Mouse (Mus musculus) heart, adult 2 months (tissue): ENCODE results near the gene Trim23. TPM values are rescaled to one million over a fixed set of nuclear protein-coding genes. Genes with fewer than 3 reads are reported as not detected.

Experiments
- DNase-seq, 2 experiments: peaks; one replicate each; pipeline ENCODE4 v3.0.0; 2021
- H3K27ac ChIP-seq: fragments of 200-600 bp; 2 replicates; pipeline ENCODE4 v1.8.1; 2022
- H3K27me3 ChIP-seq: fragments of 200-500 bp; 2 replicates; pipeline ENCODE4 v1.6.1; 2012; ENCODE audit warnings: mild to moderate bottlenecking, low read length, inconsistent platforms, mixed read lengths; ENCODE audit not compliant: control insufficient read depth, insufficient read depth
- H3K36me3 ChIP-seq: fragments of 200-500 bp; 2 replicates; pipeline ENCODE4 v1.6.1; 2012; ENCODE audit warnings: low read length, inconsistent platforms; ENCODE audit not compliant: control insufficient read depth, insufficient read depth
- H3K4me1 ChIP-seq: fragments of 200-500 bp; 2 replicates; pipeline ENCODE4 v1.6.1; 2011; ENCODE audit warnings: low read length; ENCODE audit not compliant: control insufficient read depth, insufficient read depth
- H3K4me3 ChIP-seq: fragments of 200-600 bp; 2 replicates; pipeline ENCODE4 v1.8.1; 2022
- H3K79me2 ChIP-seq: fragments of 200-500 bp; replicated peaks from 2 replicates; pipeline ENCODE4 v1.6.1; 2012; ENCODE audit warnings: mild to moderate bottlenecking, inconsistent platforms, low read length, moderate library complexity, mixed read lengths; ENCODE audit not compliant: control insufficient read depth, insufficient read depth
- H3K9ac ChIP-seq: fragments of 200-500 bp; 2 replicates; pipeline ENCODE4 v1.6.1; 2012; ENCODE audit warnings: low read depth, mild to moderate bottlenecking, control low read depth, inconsistent platforms, low read length, mixed read lengths
- CTCF ChIP-seq: fragments of 200-600 bp; IDR thresholded peaks from 2 replicates; pipeline ENCODE4 v1.8.1; 2022; ENCODE audit warnings: antibody characterized with exemption, mild to moderate bottlenecking, moderate library complexity
- EP300 ChIP-seq: fragments of 200-500 bp; IDR thresholded peaks from 2 replicates; pipeline ENCODE4 v1.6.1; 2011; ENCODE audit warnings: low read depth, low read length, control low read depth; ENCODE audit not compliant: insufficient read depth
- POLR2A ChIP-seq: fragments of 200-500 bp; IDR thresholded peaks from 2 replicates; pipeline ENCODE4 v1.6.1; 2011; ENCODE audit warnings: mild to moderate bottlenecking, low read depth, low read length, control low read depth; ENCODE audit not compliant: insufficient read depth
- WGBS: fragments of 180-500 bp; shearing (Covaris S2); methylation state at CpG from one replicate; pipeline ENCODE4 v1.1.7; 2018; 5-methylcytosine and 5-hydroxymethylcytosine counted together
- intact Hi-C: fragments of 180-260 bp; cut with DNase I; formaldehyde crosslinking; loops from one replicate; pipeline ENCODE4 v1.15.1; 2025
- polyA plus RNA-seq: library from polyadenylated mRNA; depleted of rRNA; stranded (reverse); fragments of >200 nt; gene quantifications from 2 replicates; pipeline ENCODE4 v1.2.3, GENCODE M21; 2012; rRNA removed
- total RNA-seq, 2 experiments: library from RNA; stranded (reverse); gene quantifications; 2 replicates each; pipeline ENCODE4 v1.2.3; 2021

Trim23 gene
- total and polyA plus RNA-seq, 3 experiments, result 3.9 to 22.3 (median 20.4) TPM

DNA sequence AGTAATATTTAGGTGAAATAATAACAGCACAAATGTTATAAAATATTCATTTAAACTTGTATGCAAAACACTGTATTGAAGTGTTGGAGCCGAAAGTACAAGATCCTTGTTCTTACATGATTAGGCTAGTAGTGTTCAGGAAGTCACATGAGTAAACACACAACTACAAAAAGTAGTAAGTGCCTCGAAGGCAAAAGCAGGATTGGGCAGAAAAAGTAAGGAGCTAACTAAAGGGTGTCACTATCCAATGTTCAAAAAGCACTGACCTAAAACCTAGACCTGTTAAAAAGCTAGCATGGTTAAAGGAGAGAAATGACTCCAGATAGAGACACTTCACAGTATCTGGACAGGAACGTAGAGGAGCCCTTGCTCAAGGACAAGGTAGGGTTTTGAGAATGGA, 48.9 kb downstream of the Trim23 start:
- no peaks in the 10 kb centered on the region for H3K27me3 ChIP-seq
- TF ChIP-seq CTCF, result no peak
- TF ChIP-seq POLR2A, result no peak
- no peak for TF ChIP-seq EP300
- no peak overlapping the region for H3K27ac ChIP-seq
- 16% methylated on average over 3 of the region's 3 CpGs for WGBS
- peak overlapping the region; percentile 84 for H3K4me3 ChIP-seq
- intact Hi-C loops, result no loop called here
- H3K9ac ChIP-seq, result no peak overlapping the region
- no peaks in the 10 kb centered on the region; the same call in 1 of the 2 replicates for H3K79me2 ChIP-seq
- H3K4me1 ChIP-seq, result peaks cover 2% of the 10 kb centered on the region
- no peak for DNase-seq
- peaks cover 6% of the 10 kb centered on the region for H3K36me3 ChIP-seq

DNA sequence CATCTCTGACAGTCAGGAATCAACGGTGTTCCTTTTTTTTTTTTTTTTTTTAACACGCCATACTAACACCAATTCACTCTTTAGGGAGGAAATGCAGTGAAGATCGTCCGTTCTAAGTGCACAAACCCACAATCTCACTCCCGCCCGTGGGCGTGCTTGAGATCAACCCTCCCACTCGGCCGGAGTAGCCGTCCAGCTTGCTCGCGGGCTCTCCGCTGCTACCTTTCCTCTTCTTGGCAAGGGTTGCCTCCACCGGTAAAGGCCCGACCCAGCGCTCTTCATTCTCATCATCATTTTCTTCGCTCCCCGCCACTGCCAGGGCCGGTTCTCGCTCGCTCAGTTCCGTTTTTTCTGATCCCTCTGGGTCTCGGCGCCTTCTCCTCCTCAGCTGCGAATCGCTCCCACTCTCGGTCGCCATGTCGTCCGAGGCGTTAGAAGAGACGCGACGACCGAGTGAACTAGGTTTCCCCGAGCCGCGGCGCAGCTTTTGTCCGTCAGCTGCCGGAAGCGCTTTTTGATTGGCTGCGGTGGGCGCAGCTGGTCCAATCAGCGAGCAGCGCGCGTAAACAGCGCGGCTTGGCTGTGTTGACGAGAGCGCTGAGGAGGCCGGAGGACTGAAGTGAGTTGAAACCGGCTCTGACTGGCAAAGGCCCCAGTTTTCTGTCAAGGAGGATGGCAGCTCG, 49.9 kb downstream of the Trim23 start, which contains the start of the genes Cenpk and Ppwd1:
Gene Cenpk (plus strand): TSS at position 228 of the 683 bp plus-strand sequence.
Gene Ppwd1 (minus strand): TSS at position 460 of the 683 bp plus-strand sequence.
- peak; percentile 95 for TF ChIP-seq POLR2A
- peak; percentile 73; the same call in 1 of the 2 replicates for TF ChIP-seq EP300
- no peak for TF ChIP-seq CTCF
- Histone ChIP-seq H3K27me3 (no peaks in the 10 kb centered on the region), H3K27ac (peak within 1 kb of the TSS; percentile 88), H3K79me2 (no peaks in the 10 kb centered on the region; the same call in 1 of the 2 replicates), H3K4me3 (peak within 1 kb of the TSS; percentile 84), H3K36me3 (peaks cover 6% of the 10 kb centered on the region), H3K9ac (peak within 1 kb of the TSS; percentile 77), H3K4me1 (peaks cover 2% of the 10 kb centered on the region)
- intact Hi-C loops, result loop anchor here (2.0 kb wide), 1 partner anchor 50 kb away; the partner anchor contains the start of genes Trappc13 and Trim23
- peak; percentile 97 to 99 for DNase-seq
- under 1% methylated on average over 55 of the region's 55 CpGs for WGBS

DNA sequence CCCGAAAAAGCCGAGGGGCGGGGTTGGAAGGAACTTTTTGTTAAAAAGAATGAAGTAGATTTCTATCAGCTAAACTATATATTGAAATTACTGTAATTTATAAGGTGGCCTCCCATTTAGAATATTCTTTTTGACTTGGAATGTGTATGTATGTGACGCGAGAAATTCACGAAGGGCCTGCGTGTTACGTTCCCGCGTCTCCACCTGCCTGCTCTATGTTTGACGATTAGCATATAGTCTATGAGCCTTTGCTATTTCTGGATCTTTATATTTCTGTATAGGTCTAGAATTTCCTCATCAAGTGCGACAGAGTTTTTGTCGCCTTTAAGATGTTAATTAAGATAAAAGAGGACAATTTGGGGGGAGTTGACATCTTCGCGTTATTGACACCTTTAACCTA, 50.6 kb downstream of the Trim23 start:
- Histone ChIP-seq H3K27ac (no peak overlapping the region; the same call in 1 of the 2 replicates), H3K27me3 (no peaks in the 10 kb centered on the region), H3K9ac (no peak overlapping the region), H3K36me3 (peaks cover 6% of the 10 kb centered on the region), H3K79me2 (no peaks in the 10 kb centered on the region; the same call in 1 of the 2 replicates), H3K4me3 (peak overlapping the region; percentile 84), H3K4me1 (peaks cover 2% of the 10 kb centered on the region)
- intact Hi-C loops, result loop anchor here (2.0 kb wide), 1 partner anchor 50 kb away; the partner anchor contains the start of genes Trappc13 and Trim23
- TF ChIP-seq POLR2A, result no peak
- TF ChIP-seq CTCF, result no peak
- TF ChIP-seq EP300, result no peak
- no peak for DNase-seq
- WGBS, result 2% methylated on average over 15 of the region's 15 CpGs

Other genes with a start within 250 kb of the Trim23 start
- gene Nln, start 69.2 kb upstream of the Trim23 start, total RNA-seq, result 10 to 100 TPM in 1 of 2 experiments, 1 to 10 TPM in 1; 8.8 to 11.0 TPM
- 4.5 and 5.3 TPM in 2 replicates for gene Nln, start 69.2 kb upstream of the Trim23 start, polyA plus RNA-seq
- under 1 TPM; 0.57 to 0.99 TPM for gene Sgtb, start 69.1 kb upstream of the Trim23 start, total RNA-seq
- 0.39 and 0.70 TPM in 2 replicates for gene Sgtb, start 69.1 kb upstream of the Trim23 start, polyA plus RNA-seq
- 10 to 100 TPM; 34.3 to 38.1 TPM for gene Trappc13, start 328 bp upstream of the Trim23 start, total RNA-seq
- gene Trappc13, start 328 bp upstream of the Trim23 start, polyA plus RNA-seq, result 7.9 and 15.2 TPM in 2 replicates
- gene Cenpk, start 49.8 kb downstream of the Trim23 start, total RNA-seq, result under 1 TPM; 0.29 to 0.32 TPM
- gene Cenpk, start 49.8 kb downstream of the Trim23 start, polyA plus RNA-seq, result not detected in 2 replicates
- 1 to 10 TPM; 6.3 to 6.8 TPM for gene Ppwd1, start 50.0 kb downstream of the Trim23 start, total RNA-seq
- gene Ppwd1, start 50.0 kb downstream of the Trim23 start, polyA plus RNA-seq, result 1.3 and 3.7 TPM in 2 replicates
- 1 to 10 TPM; 3.3 to 3.6 TPM for gene Adamts6, start 109.0 kb downstream of the Trim23 start, total RNA-seq
- gene Adamts6, start 109.0 kb downstream of the Trim23 start, polyA plus RNA-seq, result 1.2 and 2.5 TPM in 2 replicates